Mouse (Mus musculus): ENCODE results near the gene Grhl1.

DNA sequence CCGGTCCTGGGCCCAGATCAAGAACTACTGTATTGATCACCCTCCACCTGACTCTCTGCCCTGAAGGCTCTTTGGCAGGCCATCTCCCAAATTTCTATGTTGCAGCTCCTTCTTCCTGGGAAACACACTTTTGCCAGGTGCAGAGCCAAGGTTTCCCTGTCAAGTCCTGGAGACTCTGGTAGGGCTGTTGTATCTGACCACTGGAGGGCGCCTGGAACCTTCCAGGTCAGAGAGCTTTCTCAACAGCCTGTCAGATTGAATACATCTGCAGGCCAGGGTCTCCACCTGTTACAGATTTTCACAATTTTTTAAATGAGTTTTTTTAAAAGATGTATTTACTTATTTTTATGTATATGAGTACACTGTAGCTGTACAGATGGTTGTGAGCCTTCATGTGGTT lies 31.2 kb downstream of the Grhl1 start:
- TF ChIP-seq CEBPB (IDR thresholded peaks at IDR 0.05; ENCODE audit: insufficient read depth, poor library complexity, severe bottlenecking) (no peak), MAX (IDR thresholded peaks at IDR 0.05; ENCODE audit: low read depth) (no peak), POLR2A (IDR thresholded peaks at IDR 0.05; ENCODE audit: insufficient read length, low read depth) (no peak), TCF12 (IDR thresholded peaks at IDR 0.05; ENCODE audit: insufficient read depth, poor library complexity, severe bottlenecking) (no peak), E2F4 (IDR thresholded peaks at IDR 0.05; ENCODE audit: insufficient read depth) (no peak), POLR2AphosphoS2 (IDR thresholded peaks at IDR 0.05; ENCODE audit: insufficient read length, low read depth) (no peak), USF1 (IDR thresholded peaks at IDR 0.05; ENCODE audit: low read depth) (no peak), MYOD1 (IDR thresholded peaks at IDR 0.05; ENCODE audit: control insufficient read depth in 1 of 3, insufficient read length in 2 of 3, low read depth in 2 of 3) (no peak), TCF3 (IDR thresholded peaks at IDR 0.05; ENCODE audit: insufficient read length, low read depth) (no peak), REST (IDR thresholded peaks at IDR 0.05; ENCODE audit: insufficient read depth, insufficient read length) (no peak)
